Mouse (Mus musculus) megakaryocyte progenitor cell, adult 5-6 weeks (primary cell): Measurements from ENCODE around the gene Gtf2f1. TPM values are rescaled to one million over a fixed set of nuclear protein-coding genes. Genes with fewer than 3 reads are reported as not detected.

Source experiments
- ATAC-seq: replicated peaks from 2 replicates; pipeline ENCODE4 v1.8.0; 2016; ENCODE audit warnings: mild to moderate bottlenecking, moderate TSS enrichment, inconsistent platforms; ENCODE audit not compliant: poor library complexity
- total RNA-seq, 2 experiments: library from RNA; stranded (forward) in 1 of 2; stranded (reverse) in 1 of 2; fragments of 157-497, 149-512 nt in 1 of 2; fragments of 200-1000 nt in 1 of 2; gene quantifications; 2 replicates each; pipeline versions ENCODE4 v1.2.3 to v1.2.4; 2015 to 2017

Gene Gtf2f1
- total RNA-seq (2015) = 52.8 and 61.1 TPM in 2 replicates
- 120 and 142 TPM in 2 replicates for total RNA-seq (2017)

- peak; percentile 81 for ATAC-seq
Observed at GRCm38 (mm10) chr17:57011236-57012141, at the start of gene Gtf2f1, which contains the start of gene Gm17949. TSS of gene Gtf2f1 (minus strand) at chr17:57011288. TSS of gene Gm17949 (plus strand) at chr17:57011469.

DNA sequence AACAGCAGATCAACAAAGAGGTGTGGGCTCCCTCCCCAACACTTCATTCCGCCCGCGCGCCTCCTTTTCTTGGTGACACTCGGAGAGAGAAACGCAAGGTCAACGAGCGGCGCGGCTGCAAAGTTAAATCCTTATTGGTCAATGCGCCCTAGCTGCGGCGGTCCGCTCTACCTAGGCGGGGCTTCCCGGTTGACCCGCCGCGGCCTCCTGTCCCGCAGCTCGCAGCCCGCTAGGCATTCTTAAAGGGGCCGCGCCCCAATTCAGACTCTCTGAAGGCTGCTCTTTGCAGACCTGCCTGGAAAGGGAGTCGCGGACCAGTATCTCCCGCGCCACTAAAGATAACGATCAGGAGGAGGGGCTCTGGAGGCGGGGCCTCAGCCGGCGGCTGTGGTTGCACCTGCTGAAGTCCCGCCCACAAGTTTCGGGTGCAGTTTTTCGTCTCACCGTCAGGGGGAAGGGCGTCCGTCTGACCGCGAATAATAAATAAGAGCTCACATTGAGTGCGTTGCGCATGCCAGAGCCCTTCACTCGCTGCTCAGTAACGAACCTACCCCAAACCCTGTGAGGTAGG lies 49.2 kb upstream of the Gtf2f1 start:
- ATAC-seq = peak; percentile 85

GRCm38 (mm10) chr17:57059486-57059977 lies 48.4 kb upstream of the Gtf2f1 start, which contains the start of gene Slc25a23:
TSS of gene Slc25a23 (minus strand) at chr17:57059863.
- ATAC-seq = 0 out of 2 replicates have a peak, but pooled peaks have one; percentile 5

DNA sequence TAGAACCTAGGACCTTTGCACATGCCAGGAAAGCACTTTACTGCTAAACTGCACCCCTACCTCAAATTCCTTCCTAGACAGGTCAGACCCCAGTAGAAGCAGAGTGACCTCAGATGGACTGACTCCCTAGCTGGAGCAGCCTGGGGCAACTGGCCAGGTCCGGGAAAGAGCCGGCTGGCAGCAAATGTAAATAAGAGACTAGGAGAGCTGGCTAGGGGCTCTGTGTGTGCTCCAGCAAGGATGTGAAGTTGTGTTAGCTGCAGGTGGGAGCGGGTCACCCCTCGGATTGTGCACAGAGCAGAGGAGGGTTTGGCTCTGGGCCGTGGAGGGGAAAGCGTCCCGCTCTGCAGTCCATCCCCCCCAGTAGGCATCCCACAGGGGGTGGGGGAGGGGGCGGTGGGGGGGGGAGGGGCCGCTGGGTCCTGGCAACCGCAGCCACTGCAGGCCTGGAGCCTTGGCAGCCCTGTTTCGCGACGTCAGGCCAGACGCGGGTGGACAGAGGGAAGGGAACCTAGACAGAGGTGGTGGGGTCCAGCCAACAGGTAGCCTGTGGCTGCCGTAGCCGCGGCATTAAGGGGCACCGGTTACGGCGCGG lies 47.9 kb upstream of the Gtf2f1 start, which contains the start of gene Crb3:
TSS of gene Crb3 (plus strand) at position 215 of the 595 bp plus-strand sequence.
- ATAC-seq = no peak

GRCm38 (mm10) chr17:57056246-57056645 lies 45.2 kb upstream of the Gtf2f1 start:
- no peak for ATAC-seq

DNA sequence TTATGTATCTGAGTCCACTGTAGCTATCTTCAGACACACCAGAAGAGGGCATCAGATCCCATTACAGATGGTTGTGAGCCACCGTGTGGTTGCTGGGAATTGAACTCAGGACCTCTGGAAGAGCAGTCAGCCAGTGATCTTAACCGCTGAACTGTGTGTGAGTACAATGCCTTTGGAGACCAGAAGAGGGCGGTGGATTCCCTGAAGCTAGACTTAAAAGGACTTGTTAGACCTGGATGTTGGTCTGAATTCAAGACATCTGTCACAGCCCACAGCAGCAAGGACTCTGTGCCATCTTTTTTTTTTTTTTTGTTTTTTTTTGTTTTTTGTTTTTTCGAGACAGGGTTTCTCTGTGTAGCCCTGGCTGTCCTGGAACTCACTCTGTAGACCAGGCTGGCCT lies 40.6 kb upstream of the Gtf2f1 start:
- peak; percentile 83 for ATAC-seq

DNA sequence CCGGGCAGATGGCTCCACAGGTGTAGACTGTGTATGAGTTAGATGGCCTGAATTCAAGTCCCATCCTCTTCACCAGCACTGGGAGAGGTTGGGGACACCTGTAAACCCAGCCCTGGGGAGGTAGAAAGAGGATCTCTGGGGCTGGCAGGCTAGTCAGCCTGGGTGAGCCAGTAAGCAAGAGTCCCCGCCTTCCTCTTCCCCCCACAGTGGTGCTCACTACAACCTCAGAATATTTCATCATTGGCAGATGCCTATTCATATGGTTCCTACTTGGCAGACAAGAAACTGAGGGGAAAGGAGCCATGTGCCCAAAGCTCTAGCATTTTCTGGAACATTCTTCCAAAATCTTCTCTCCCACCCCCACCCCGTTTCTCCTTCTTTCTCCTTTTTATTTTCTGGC lies 37.7 kb upstream of the Gtf2f1 start:
- peak; percentile 81 for ATAC-seq

- ATAC-seq = 0 out of 2 replicates have a peak, but pooled peaks have one; percentile 8
Observed at GRCm38 (mm10) chr17:57047406-57047805, 36.3 kb upstream of the Gtf2f1 start.

DNA sequence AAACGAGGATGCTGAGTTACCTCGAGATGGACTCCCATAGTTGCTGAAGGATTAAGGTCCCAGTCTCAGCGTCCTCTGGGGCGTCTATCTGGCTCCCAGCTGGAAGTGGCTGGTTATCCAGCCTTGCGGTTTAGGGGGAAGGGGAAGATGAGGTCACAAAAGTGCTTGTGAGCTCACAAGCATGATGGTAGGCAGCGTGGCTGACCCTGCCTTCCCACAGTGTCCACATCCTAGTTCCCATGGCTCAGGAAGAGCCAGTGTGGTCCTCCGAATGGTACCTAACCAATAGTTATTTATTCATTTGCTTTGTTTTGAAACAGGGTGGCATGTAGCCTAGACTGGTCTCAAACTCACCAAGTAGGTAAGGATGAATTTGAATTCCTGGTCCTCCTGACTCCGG lies 30.5 kb upstream of the Gtf2f1 start, which contains the start of gene Slc25a41:
TSS of gene Slc25a41 (minus strand) at position 101 of the 400 bp plus-strand sequence.
- no peak for ATAC-seq

DNA sequence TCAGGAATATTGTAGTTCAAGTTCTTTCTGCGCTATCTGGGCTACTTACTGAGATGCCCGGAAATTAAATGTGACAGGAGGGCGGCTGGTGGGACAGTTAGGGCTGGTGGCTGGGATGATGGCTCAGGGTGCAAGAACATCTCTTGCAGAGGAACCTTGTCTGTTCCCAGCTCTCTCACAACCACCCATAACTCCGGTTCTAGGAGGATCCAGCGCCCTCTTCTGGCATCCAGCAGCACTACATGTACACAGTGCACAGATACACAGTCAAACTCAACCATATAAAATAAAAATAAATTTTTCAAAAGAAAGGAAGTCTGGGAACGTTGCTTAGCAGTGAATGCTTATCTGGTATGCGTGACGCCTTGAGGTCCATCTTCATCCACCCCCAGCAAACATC lies 27.9 kb upstream of the Gtf2f1 start:
- ATAC-seq = peak; percentile 68

DNA sequence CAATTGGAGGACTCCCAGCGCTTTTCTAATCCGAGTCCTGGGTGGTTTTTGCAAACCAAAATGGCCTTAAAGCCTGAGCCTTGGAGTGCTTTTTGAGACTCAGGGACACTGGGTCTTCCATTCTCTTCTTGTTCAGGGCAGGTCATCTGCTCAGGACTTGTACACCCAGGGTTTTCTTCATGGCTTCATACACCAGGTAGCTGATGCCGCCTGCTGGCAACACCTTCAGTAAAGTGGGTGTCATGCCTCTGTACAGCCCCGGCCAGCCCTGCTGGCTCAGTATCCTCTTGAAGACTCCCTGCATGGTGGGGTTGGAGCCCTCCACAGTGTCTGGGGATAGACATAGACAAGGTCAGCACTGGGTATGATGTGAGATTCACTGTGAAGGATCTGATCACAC lies 21.8 kb upstream of the Gtf2f1 start:
- no peak for ATAC-seq

GRCm38 (mm10) chr17:57031661-57032420 lies 20.8 kb upstream of the Gtf2f1 start:
- peak; percentile 77 for ATAC-seq

DNA sequence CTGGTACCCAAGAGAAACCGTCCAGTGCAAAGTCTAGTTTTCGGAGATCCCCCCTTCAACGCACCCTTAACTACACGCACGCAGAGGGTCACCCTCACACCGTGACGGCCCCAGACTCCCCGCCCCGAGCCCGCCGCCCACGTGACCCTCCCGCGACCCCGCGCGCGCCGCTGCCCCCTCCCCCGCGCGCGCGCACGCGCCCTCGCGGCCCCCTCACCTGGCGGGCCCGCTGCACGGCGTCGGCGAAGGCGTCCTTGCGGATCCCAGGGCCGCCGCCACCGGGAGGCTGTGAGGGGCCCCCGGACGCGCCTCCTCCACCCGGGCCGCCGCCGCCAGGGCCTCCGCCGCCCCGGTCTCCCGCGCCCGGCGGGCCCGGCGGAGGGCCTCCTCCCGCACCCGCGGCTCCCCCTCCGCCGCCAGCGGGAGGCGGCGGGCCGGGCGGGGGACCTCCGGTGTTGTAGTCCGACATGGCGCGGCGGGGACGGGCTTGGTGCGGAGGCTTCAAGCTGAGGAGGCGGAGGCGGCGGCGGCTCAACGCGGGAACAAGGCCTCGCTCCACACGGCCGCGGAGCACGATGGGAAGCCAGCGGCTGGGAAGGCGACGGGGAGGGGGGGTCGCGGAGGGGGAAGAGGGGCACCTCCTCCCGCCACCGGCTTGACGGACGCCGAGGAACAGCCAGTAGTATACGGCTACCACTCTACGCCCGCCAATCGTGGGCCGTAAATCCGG lies 20.0 kb upstream of the Gtf2f1 start, which contains the start of gene Khsrp:
TSS of gene Khsrp (minus strand) at position 592 of the 730 bp plus-strand sequence.
- no peak for ATAC-seq

DNA sequence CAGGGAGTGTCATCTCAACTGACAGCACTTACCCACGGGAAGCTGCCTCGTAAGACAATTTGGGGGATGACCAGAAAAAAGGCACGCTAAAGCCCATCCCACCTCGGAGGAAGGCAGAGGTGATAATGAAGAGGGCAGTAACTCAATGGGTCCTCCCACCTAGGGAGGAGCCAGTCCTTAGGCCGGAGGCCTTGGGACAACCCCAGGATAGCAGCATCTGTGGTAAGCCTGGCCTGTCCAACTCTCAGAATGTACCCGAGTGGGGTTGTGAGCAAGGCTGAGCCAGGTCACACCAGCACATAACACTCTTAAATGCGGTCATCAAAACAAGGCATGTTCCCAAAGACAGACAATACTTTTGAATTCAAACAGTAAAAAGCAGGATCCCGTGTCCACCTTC lies 18.6 kb upstream of the Gtf2f1 start:
- peak; percentile 13 for ATAC-seq

DNA sequence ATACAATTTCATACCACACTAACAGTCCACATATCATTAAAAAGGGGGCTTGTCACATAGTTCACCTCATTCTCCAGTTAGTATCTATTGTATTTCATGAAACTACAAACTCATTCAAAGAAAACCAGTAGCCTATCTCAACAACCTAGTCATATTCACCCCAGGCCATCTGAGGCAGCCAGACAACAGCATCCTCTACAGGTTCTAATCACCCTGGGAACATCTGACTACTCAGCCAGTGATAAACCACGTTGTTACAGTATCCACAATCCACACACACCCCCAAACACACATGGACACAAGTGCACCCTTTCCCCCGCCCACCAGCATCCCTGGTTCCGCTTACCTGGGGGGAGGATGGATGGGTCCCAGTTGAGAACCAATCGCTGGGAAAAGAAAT lies 16.4 kb upstream of the Gtf2f1 start:
- no peak for ATAC-seq

DNA sequence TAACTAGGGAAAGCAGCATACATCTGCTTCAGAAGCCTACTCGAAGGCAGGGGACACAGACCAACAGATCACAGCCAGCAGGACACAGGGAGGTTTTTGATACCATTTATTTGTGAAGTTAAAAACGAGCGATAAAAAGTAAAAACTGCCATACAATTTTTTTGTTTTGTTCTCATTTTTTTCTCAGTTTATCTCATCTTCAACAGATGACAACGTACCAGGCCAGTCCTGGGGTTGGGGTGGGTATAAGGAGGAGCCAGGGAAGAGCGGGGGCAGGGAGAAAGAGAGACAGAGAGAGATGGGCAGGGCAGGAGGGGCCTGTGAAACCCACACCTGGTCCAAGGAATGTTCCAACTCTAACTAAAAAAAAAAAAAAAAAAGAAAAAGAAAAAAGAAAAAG lies 9.9 kb upstream of the Gtf2f1 start:
- peak; percentile 51 for ATAC-seq

DNA sequence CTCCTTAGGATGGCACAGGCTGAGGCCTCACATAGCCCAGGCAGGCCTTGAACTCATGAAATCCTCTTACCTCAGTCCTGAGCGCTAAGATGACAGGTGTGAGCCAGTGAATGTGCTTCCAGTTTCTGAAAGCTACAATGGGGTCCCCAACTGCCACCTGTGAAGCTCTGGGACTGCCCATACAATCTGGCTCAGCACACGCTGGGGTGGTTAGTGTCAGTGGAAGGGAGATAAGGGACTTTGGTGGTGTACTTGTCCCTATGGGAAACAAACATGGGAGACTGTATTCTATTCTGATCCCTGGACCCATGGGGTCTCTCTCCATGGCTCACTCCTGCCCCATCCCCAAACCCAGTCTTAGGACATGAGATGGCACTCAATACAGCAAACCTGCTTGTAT lies 8.6 kb upstream of the Gtf2f1 start:
- peak; percentile 75 for ATAC-seq

GRCm38 (mm10) chr17:57012245-57012795 lies 1.2 kb upstream of the Gtf2f1 start:
- ATAC-seq = no peak

GRCm38 (mm10) chr17:57010911-57011235 lies 215 bp downstream of the Gtf2f1 start:
- peak; percentile 40 for ATAC-seq
